Mouse (Mus musculus) ES-E14 (cell line): ENCODE data around the gene Krt28.

Experiments
- CHD2 ChIP-seq: IDR thresholded peaks from 2 replicates; pipeline ENCODE4 v1.6.1; 2014; ENCODE audit warnings: mild to moderate bottlenecking, low read depth, low read length, inconsistent platforms
- HCFC1 ChIP-seq: IDR thresholded peaks from 2 replicates; pipeline ENCODE4 v1.6.1; 2012; ENCODE audit warnings: low read length, inconsistent platforms, borderline replicate concordance; ENCODE audit not compliant: insufficient read depth
- MAFK ChIP-seq: IDR thresholded peaks from 2 replicates; pipeline ENCODE4 v1.6.1; 2014; ENCODE audit warnings: mild to moderate bottlenecking, low read depth, low read length, inconsistent platforms; ENCODE audit not compliant: insufficient read depth
- ZNF384 ChIP-seq: IDR thresholded peaks from 2 replicates; pipeline ENCODE4 v1.6.1; 2012; ENCODE audit warnings: low read depth, low read length, inconsistent platforms

- TF ChIP-seq HCFC1 (no peak), CHD2 (no peak), MAFK (no peak), ZNF384 (no peak)
Observed at GRCm38 (mm10) chr11:99406186-99406585, 31.5 kb upstream of the Krt28 start.
